Mouse (Mus musculus) heart, adult 18-20 months (tissue): ENCODE results near the gene Nolc1. TPM values are rescaled to one million over a fixed set of nuclear protein-coding genes. Genes with fewer than 3 reads are reported as not detected.

Source experiments
- DNase-seq, 2 experiments: peaks; one replicate each; pipeline ENCODE4 v3.0.0; 2021 to 2022; ENCODE audit warnings: mixed read lengths in 1 of 2
- total RNA-seq, 2 experiments: library from RNA; stranded (reverse); gene quantifications; 2 replicates each; pipeline ENCODE4 v1.2.3; 2021

Nolc1 gene
- total RNA-seq, 2 experiments from 2014 or later, result 17.9 to 19.1 TPM

GRCm38 (mm10) chr19:46041933-46042475, 33.7 kb upstream of the Nolc1 start:
- peak; percentile 86 to 89 for DNase-seq

GRCm38 (mm10) chr19:46042476-46043011, 33.1 kb upstream of the Nolc1 start:
- peak; percentile 45 to 50 for DNase-seq

- peak; percentile 61 to 64 for DNase-seq
These were observed 32.3 kb upstream of the Nolc1 start for GRCm38 (mm10) chr19:46043380-46043779.

- DNase-seq, result peak; percentile 69 to 73
These were observed 31.2 kb upstream of the Nolc1 start, which contains the start of gene Pprc1 for GRCm38 (mm10) chr19:46044271-46044992. Gene Pprc1 (plus strand): TSS chr19:46044886.

GRCm38 (mm10) chr19:46044993-46045695, 30.5 kb upstream of the Nolc1 start, which contains the start of gene Ldb1:
Gene Ldb1 (minus strand): TSS chr19:46045214.
- DNase-seq, result peak; percentile 93 to 94

- DNase-seq, result peak; percentile 79 to 81
These were observed 29.9 kb upstream of the Nolc1 start for GRCm38 (mm10) chr19:46045696-46046311.

GRCm38 (mm10) chr19:46046621-46047025, 29.0 kb upstream of the Nolc1 start:
- DNase-seq, result peak in 1 of 2 experiments; percentile 22

GRCm38 (mm10) chr19:46047426-46047825, 28.2 kb upstream of the Nolc1 start:
- DNase-seq, result no peak

- no peak for DNase-seq
These were observed 26.5 kb upstream of the Nolc1 start for GRCm38 (mm10) chr19:46049129-46049528.

- no peak for DNase-seq
These were observed 25.2 kb upstream of the Nolc1 start for GRCm38 (mm10) chr19:46050462-46050861.

- DNase-seq, result no peak
These were observed 19.8 kb upstream of the Nolc1 start for GRCm38 (mm10) chr19:46055752-46056387.

- DNase-seq, result peak; percentile 96 to 97
These were observed 19.2 kb upstream of the Nolc1 start for GRCm38 (mm10) chr19:46056388-46056946.

- peak in 1 of 2 experiments; percentile 87 for DNase-seq
These were observed 18.6 kb upstream of the Nolc1 start for GRCm38 (mm10) chr19:46056947-46057607.

GRCm38 (mm10) chr19:46058466-46058865, 17.2 kb upstream of the Nolc1 start:
- DNase-seq, result no peak

- DNase-seq, result no peak
These were observed 14.8 kb upstream of the Nolc1 start for GRCm38 (mm10) chr19:46060845-46061244.

GRCm38 (mm10) chr19:46068054-46068453, 7.6 kb upstream of the Nolc1 start:
- DNase-seq, result no peak

GRCm38 (mm10) chr19:46073285-46073684, 2.4 kb upstream of the Nolc1 start:
- DNase-seq, result no peak

- no peak for DNase-seq
These were observed 1.4 kb upstream of the Nolc1 start for GRCm38 (mm10) chr19:46074266-46074665.

- DNase-seq, result no peak
These were observed 2.9 kb downstream of the Nolc1 start for GRCm38 (mm10) chr19:46078535-46078934.

- DNase-seq, result no peak
These were observed 9.5 kb downstream of the Nolc1 start for GRCm38 (mm10) chr19:46085185-46085584.

GRCm38 (mm10) chr19:46086337-46086736, 10.7 kb downstream of the Nolc1 start:
- DNase-seq, result peak in 1 of 2 experiments; percentile 71
